ENCODE assay signal across 8 mouse cellular contexts in genomic region chr4:139950431-139950848, GRCm38 (mm10). TPM values are rescaled to one million over a fixed set of nuclear protein-coding genes. Genes with fewer than 3 reads are reported as not detected.
DNase-seq lines count a peak whose midpoint lies in the region; ATAC-seq and TF ChIP-seq lines count a peak whose summit lies in the region.
"Had no signal": no experiment of that assay in that cellular context is flagged by ENCODE, and none has a peak within 500 bp of the region (broad histone marks: within the 10 kb centered on the region; RNA-seq: fewer than 3 reads in every experiment).

No protein-coding gene starts in this region.

- WGBS in intestine, embryonic 15.5 days, result under 1% methylated on average over 20 of the region's 20 CpGs
- 2% methylated on average over 20 of the region's 20 CpGs for WGBS in liver, embryonic 15.5 days (ENCODE audit: insufficient replicate concordance)
- WGBS in thymus, adult 2 months, result 11% methylated on average over 20 of the region's 20 CpGs

- TF ChIP-seq CTCF in thymus, adult 2 months (IDR thresholded peaks at IDR 0.05; ENCODE audit: borderline replicate concordance, control insufficient read depth, extremely low read depth, insufficient read depth, low read length, poor library complexity), result no peak

- H3K4me1 ChIP-seq in intestine, embryonic 15.5 days (replicated peaks), result 0 out of 2 replicates have a peak, but pooled peaks cover 3% of the 10 kb centered on the region
- H3K4me1 ChIP-seq in liver, embryonic 15.5 days (replicated peaks), result no peaks in the 10 kb centered on the region
- no peaks in the 10 kb centered on the region for H3K4me1 ChIP-seq in thymus, adult 2 months (replicated peaks; ENCODE audit: control insufficient read depth, insufficient read depth, low read length)

- H3K36me3 ChIP-seq in intestine, embryonic 15.5 days, result no peaks in the 10 kb centered on the region
- no peaks in the 10 kb centered on the region for H3K36me3 ChIP-seq in liver, embryonic 15.5 days (replicated peaks)
- no peaks in the 10 kb centered on the region for H3K36me3 ChIP-seq in thymus, adult 2 months (ENCODE audit: control insufficient read depth, insufficient read depth, low read length)

- peak overlapping the region; percentile 23 for H3K4me3 ChIP-seq in intestine, embryonic 15.5 days (replicated peaks)
- H3K4me3 ChIP-seq in liver, embryonic 15.5 days (replicated peaks), result no peak overlapping the region
- no peak overlapping the region for H3K4me3 ChIP-seq in thymus, adult 2 months (ENCODE audit: control insufficient read depth, insufficient read depth, low read length)
- H3K4me3 ChIP-seq: myocyte had no signal

- peak; percentile 75; the same call in 1 of the 2 replicates for ATAC-seq in intestine, embryonic 15.5 days
- ATAC-seq in liver, embryonic 15.5 days (ENCODE audit: insufficient read depth), result no peak

- H3K9ac ChIP-seq in intestine, embryonic 15.5 days, result 0 out of 2 replicates have a peak overlapping the region, but pooled peaks have one; percentile 26
- H3K9ac ChIP-seq in liver, embryonic 15.5 days, result no peak overlapping the region

- peak; percentile 46 for DNase-seq in Muller cell, postnatal 12 days (ENCODE audit: inconsistent ontology term)
- DNase-seq in embryo, embryonic 11 days, result peak; percentile 71
- peak; percentile 70 for DNase-seq in retina, embryonic 14.5 days (ENCODE audit: low spot score)
- no peak for DNase-seq in thymus, adult 2 months
- no peak for DNase-seq in left cerebral cortex, adult 9 months (ENCODE audit: low spot score in 2 of 2)

- H3K4me2 ChIP-seq in intestine, embryonic 15.5 days (replicated peaks), result peak overlapping the region; percentile 64
- H3K4me2 ChIP-seq in liver, embryonic 15.5 days, result peak overlapping the region; percentile 11; the same call in 1 of the 2 replicates

- H3K9me3 ChIP-seq in intestine, embryonic 15.5 days, result no peaks in the 10 kb centered on the region
- no peaks in the 10 kb centered on the region for H3K9me3 ChIP-seq in liver, embryonic 15.5 days (replicated peaks)

- TF ChIP-seq POLR2A in thymus, adult 2 months (IDR thresholded peaks at IDR 0.05; ENCODE audit: control insufficient read depth, extremely low read depth, insufficient read depth, low read length, poor library complexity), result no peak

- no peak overlapping the region for H3K27ac ChIP-seq in intestine, embryonic 15.5 days
- no peak overlapping the region for H3K27ac ChIP-seq in liver, embryonic 15.5 days (replicated peaks)
- H3K27ac ChIP-seq in thymus, adult 2 months (ENCODE audit: control insufficient read depth, insufficient read depth, low read length), result no peak overlapping the region

- no peaks in the 10 kb centered on the region for H3K27me3 ChIP-seq in intestine, embryonic 15.5 days (replicated peaks)
- 0 out of 2 replicates have a peak, but pooled peaks cover 6% of the 10 kb centered on the region for H3K27me3 ChIP-seq in liver, embryonic 15.5 days
- H3K27me3 ChIP-seq in thymus, adult 2 months (ENCODE audit: control insufficient read depth, insufficient read depth, low read length), result no peaks in the 10 kb centered on the region

RNA-seq across cellular contexts. Expression of gene Klhdc7a, which starts 17.4 kb away (rescaled TPM):
- 0.25 and 0.37 TPM in 2 replicates for polyA plus RNA-seq in intestine, embryonic 15.5 days (2015; fragmentation: Nextera tagmentation; extraction: Ambion mirVana)
- 0.52 and 0.71 TPM in 2 replicates for polyA plus RNA-seq in liver, embryonic 15.5 days (2015; fragmentation: Nextera tagmentation; extraction: Ambion mirVana)
- polyA plus RNA-seq in thymus, adult 2 months (2012; rRNA removed), result 6.3 and 8.2 TPM in 2 replicates
- polyA plus RNA-seq: myocyte had no signal

Comparison
In these comparisons a context has a peak if more than half of its experiments do, and no peak if none do; other contexts are left out.
1. DNase-seq: peak in Muller cell, postnatal 12 days (single experiment), embryo, embryonic 11 days (single experiment) and retina, embryonic 14.5 days (single experiment); none in thymus, adult 2 months (single experiment) and left cerebral cortex, adult 9 months (0 of 2).